Mouse (Mus musculus): ENCODE measurements around the gene Cdkn2b. TPM values are rescaled to one million over a fixed set of nuclear protein-coding genes. Genes with fewer than 3 reads are reported as not detected.
A peak's percentile ranks its signal among the peaks of the same experiment; 100 is the strongest.

Gene Cdkn2b
- polyA plus RNA-seq, 2 experiments = 1.8 to 4.4 TPM

- H3K27ac ChIP-seq (replicated peaks; ENCODE audit: low read depth, low read length) = no peak overlapping the region
- WGBS = under 1% methylated on average over 25 of the region's 25 CpGs
- peak; percentile 44 for ATAC-seq (ENCODE audit: low FRiP score, low read depth)
- TF ChIP-seq POLR2A (IDR thresholded peaks at IDR 0.05; ENCODE audit: borderline replicate concordance, extremely low read depth, insufficient read depth, insufficient read length) = no peak
- H3K36me3 ChIP-seq (ENCODE audit: control insufficient read depth, insufficient read depth, low read length) = no peaks in the 10 kb centered on the region
- no peak for DNase-seq (ENCODE audit: low spot score)
- no peaks in the 10 kb centered on the region for H3K4me1 ChIP-seq (ENCODE audit: control insufficient read depth, insufficient read depth, low read length)
- H3K9ac ChIP-seq (ENCODE audit: low read depth, low read length, severe bottlenecking) = no peak overlapping the region
- no peak overlapping the region; the same call in 1 of the 2 replicates for H3K4me3 ChIP-seq (replicated peaks; ENCODE audit: low read length)
- H3K27me3 ChIP-seq (ENCODE audit: control insufficient read depth, insufficient read depth, low read length) = peaks cover 84% of the 10 kb centered on the region
- H3K4me2 ChIP-seq (replicated peaks; ENCODE audit: low read depth, low read length, severe bottlenecking) = no peak overlapping the region
- no peaks in the 10 kb centered on the region for H3K9me3 ChIP-seq (ENCODE audit: control insufficient read depth, low read length)
Measured at GRCm38 (mm10) chr4:89282036-89282566, 28.7 kb downstream of the Cdkn2b start.

DNA sequence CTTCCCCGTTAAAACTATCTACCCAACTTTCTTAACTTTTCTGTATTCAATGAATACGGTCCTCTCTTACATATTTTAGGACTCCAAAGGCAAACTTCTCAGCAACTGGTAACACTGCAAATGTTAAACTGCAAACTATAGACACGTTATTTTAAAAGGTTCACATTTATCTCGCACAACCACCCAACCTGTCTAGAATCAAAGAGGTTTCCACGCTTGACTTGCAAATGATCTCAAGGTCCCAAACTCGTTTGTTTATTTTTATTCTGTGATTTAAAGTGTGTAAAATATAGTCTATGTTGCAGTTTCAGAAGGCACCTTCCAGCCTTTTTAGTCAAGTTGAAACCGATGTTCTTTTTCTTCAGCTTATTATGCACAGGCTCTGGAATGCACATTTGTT lies 29.6 kb downstream of the Cdkn2b start:
- Histone ChIP-seq H3K36me3 (ENCODE audit: control insufficient read depth, insufficient read depth, low read length) (no peaks in the 10 kb centered on the region), H3K27ac (replicated peaks; ENCODE audit: low read depth, low read length) (no peak overlapping the region), H3K9me3 (ENCODE audit: control insufficient read depth, low read length) (no peaks in the 10 kb centered on the region), H3K27me3 (ENCODE audit: control insufficient read depth, insufficient read depth, low read length) (peaks cover 86% of the 10 kb centered on the region), H3K4me2 (replicated peaks; ENCODE audit: low read depth, low read length, severe bottlenecking) (no peak overlapping the region), H3K4me3 (replicated peaks; ENCODE audit: low read length) (no peak overlapping the region), H3K9ac (ENCODE audit: low read depth, low read length, severe bottlenecking) (no peak overlapping the region), H3K4me1 (ENCODE audit: control insufficient read depth, insufficient read depth, low read length) (no peaks in the 10 kb centered on the region)
- WGBS = 2% methylated on average over 7 of the region's 7 CpGs
- DNase-seq (ENCODE audit: low spot score) (no peak), ATAC-seq (ENCODE audit: low FRiP score, low read depth) (no peak)
- TF ChIP-seq POLR2A (IDR thresholded peaks at IDR 0.05; ENCODE audit: borderline replicate concordance, extremely low read depth, insufficient read depth, insufficient read length) = no peak

GRCm38 (mm10) chr4:89279641-89280040 lies 31.2 kb downstream of the Cdkn2b start:
- DNase-seq (ENCODE audit: low spot score) (no peak), ATAC-seq (ENCODE audit: low FRiP score, low read depth) (no peak)
- H3K9ac ChIP-seq (ENCODE audit: low read depth, low read length, severe bottlenecking) = no peak overlapping the region
- no peak overlapping the region for H3K27ac ChIP-seq (replicated peaks; ENCODE audit: low read depth, low read length)
- TF ChIP-seq POLR2A (IDR thresholded peaks at IDR 0.05; ENCODE audit: borderline replicate concordance, extremely low read depth, insufficient read depth, insufficient read length) = no peak
- no peak overlapping the region for H3K4me2 ChIP-seq (replicated peaks; ENCODE audit: low read depth, low read length, severe bottlenecking)
- peaks cover 92% of the 10 kb centered on the region for H3K27me3 ChIP-seq (ENCODE audit: control insufficient read depth, insufficient read depth, low read length)
- H3K4me1 ChIP-seq (ENCODE audit: control insufficient read depth, insufficient read depth, low read length) = no peaks in the 10 kb centered on the region
- 0% methylated on average over 2 of the region's 2 CpGs for WGBS
- H3K4me3 ChIP-seq (replicated peaks; ENCODE audit: low read length) = no peak overlapping the region
- H3K9me3 ChIP-seq (ENCODE audit: control insufficient read depth, low read length) = no peaks in the 10 kb centered on the region; the same call in 1 of the 2 replicates
- H3K36me3 ChIP-seq (ENCODE audit: control insufficient read depth, insufficient read depth, low read length) = no peaks in the 10 kb centered on the region

- WGBS = 6% methylated on average over 5 of the region's 5 CpGs
- TF ChIP-seq POLR2A (IDR thresholded peaks at IDR 0.05; ENCODE audit: borderline replicate concordance, extremely low read depth, insufficient read depth, insufficient read length) = no peak
Measured at GRCm38 (mm10) chr4:89277381-89277940, 33.4 kb downstream of the Cdkn2b start.

DNA sequence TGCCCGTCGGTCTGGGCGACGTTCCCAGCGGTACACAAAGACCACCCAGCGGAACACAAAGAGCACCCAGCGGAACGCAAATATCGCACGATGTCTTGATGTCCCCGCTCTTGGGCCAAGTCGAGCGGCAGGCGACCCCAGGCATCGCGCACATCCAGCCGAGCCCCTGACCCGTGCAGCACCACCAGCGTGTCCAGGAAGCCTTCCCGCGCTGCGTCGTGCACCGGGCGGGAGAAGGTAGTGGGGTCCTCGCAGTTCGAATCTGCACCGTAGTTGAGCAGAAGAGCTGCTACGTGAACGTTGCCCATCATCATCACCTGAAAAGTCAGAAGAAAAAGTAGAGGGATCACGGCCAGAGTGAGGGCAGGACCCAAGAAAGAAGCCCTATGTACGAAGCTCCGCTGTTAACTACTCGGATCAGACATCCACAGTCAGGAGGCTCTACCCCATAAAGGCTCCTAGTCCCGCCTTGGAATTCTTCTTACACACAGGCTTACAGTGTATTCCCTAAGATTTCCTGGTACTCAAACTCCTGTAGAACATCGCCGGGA lies 34.1 kb downstream of the Cdkn2b start:
- ATAC-seq (ENCODE audit: low FRiP score, low read depth) (no peak), DNase-seq (ENCODE audit: low spot score) (no peak)
- Histone ChIP-seq H3K27me3 (ENCODE audit: control insufficient read depth, insufficient read depth, low read length) (peaks cover 96% of the 10 kb centered on the region), H3K27ac (replicated peaks; ENCODE audit: low read depth, low read length) (no peak overlapping the region), H3K4me1 (ENCODE audit: control insufficient read depth, insufficient read depth, low read length) (no peaks in the 10 kb centered on the region), H3K9me3 (ENCODE audit: control insufficient read depth, low read length) (no peaks in the 10 kb centered on the region; the same call in 1 of the 2 replicates), H3K36me3 (ENCODE audit: control insufficient read depth, insufficient read depth, low read length) (no peaks in the 10 kb centered on the region), H3K4me3 (replicated peaks; ENCODE audit: low read length) (no peak overlapping the region), H3K9ac (ENCODE audit: low read depth, low read length, severe bottlenecking) (no peak overlapping the region), H3K4me2 (replicated peaks; ENCODE audit: low read depth, low read length, severe bottlenecking) (no peak overlapping the region)
- 1% methylated on average over 37 of the region's 37 CpGs for WGBS
- TF ChIP-seq POLR2A (IDR thresholded peaks at IDR 0.05; ENCODE audit: borderline replicate concordance, extremely low read depth, insufficient read depth, insufficient read length) = no peak

More at GRCm38 (mm10) chr4:89277381-89277940, 33.4 kb downstream of the Cdkn2b start:
- Histone ChIP-seq H3K4me1 (ENCODE audit: control insufficient read depth, insufficient read depth, low read length) (no peaks in the 10 kb centered on the region), H3K27ac (replicated peaks; ENCODE audit: low read depth, low read length) (no peak overlapping the region), H3K9me3 (ENCODE audit: control insufficient read depth, low read length) (no peaks in the 10 kb centered on the region; the same call in 1 of the 2 replicates), H3K9ac (ENCODE audit: low read depth, low read length, severe bottlenecking) (no peak overlapping the region), H3K4me3 (replicated peaks; ENCODE audit: low read length) (no peak overlapping the region), H3K36me3 (ENCODE audit: control insufficient read depth, insufficient read depth, low read length) (no peaks in the 10 kb centered on the region), H3K4me2 (replicated peaks; ENCODE audit: low read depth, low read length, severe bottlenecking) (no peak overlapping the region), H3K27me3 (ENCODE audit: control insufficient read depth, insufficient read depth, low read length) (peaks cover 96% of the 10 kb centered on the region)
- ATAC-seq (ENCODE audit: low FRiP score, low read depth) = no peak
- DNase-seq (ENCODE audit: low spot score) = no peak

All from limb, embryonic 14.5 days (tissue).